Mouse (Mus musculus) stomach, postnatal 0 days (tissue): ENCODE results near the gene Prph. TPM values are rescaled to one million over a fixed set of nuclear protein-coding genes. Genes with fewer than 3 reads are reported as not detected.
A peak's percentile ranks its signal among the peaks of the same experiment; 100 is the strongest.

Experiments used
- ATAC-seq: fragments of 200-750 bp; cut with Nextera tagmentation; 2 replicates; pipeline ENCODE4 v1.8.0; 2017; ENCODE audit not compliant: low FRiP score, low TSS enrichment
- DNase-seq: peaks from one replicate; pipeline ENCODE4 v3.0.0-alpha.2; 2016; ENCODE audit warnings: low spot score
- H3K27ac ChIP-seq: fragments of 300-500 bp; sonication (generic); replicated peaks from 2 replicates; pipeline ENCODE4 v1.5.1; 2014; ENCODE audit warnings: mild to moderate bottlenecking, control low read depth
- H3K27me3 ChIP-seq: fragments of 300-500 bp; sonication (generic); 2 replicates; pipeline ENCODE4 v1.6.1; 2014; ENCODE audit warnings: low read length; ENCODE audit not compliant: control insufficient read depth, insufficient read depth
- H3K36me3 ChIP-seq: fragments of 300-500 bp; sonication (generic); 2 replicates; pipeline ENCODE4 v1.6.1; 2014; ENCODE audit warnings: low read length, mixed read lengths; ENCODE audit not compliant: control insufficient read depth, insufficient read depth
- H3K4me1 ChIP-seq: fragments of 300-500 bp; sonication (generic); replicated peaks from 2 replicates; pipeline ENCODE4 v1.6.1; 2014; ENCODE audit warnings: antibody characterized with exemption; ENCODE audit not compliant: control insufficient read depth, insufficient read depth
- H3K4me2 ChIP-seq: fragments of 300-500 bp; sonication (generic); replicated peaks from 2 replicates; pipeline ENCODE4 v1.6.1; 2014; ENCODE audit warnings: low read depth, mild to moderate bottlenecking, control low read depth, moderate library complexity
- H3K4me3 ChIP-seq: fragments of 300-500 bp; sonication (generic); 2 replicates; pipeline ENCODE4 v1.5.1; 2014; ENCODE audit warnings: low read depth, low read length, control low read depth
- H3K9ac ChIP-seq: fragments of 300-500 bp; sonication (generic); 2 replicates; pipeline ENCODE4 v1.6.1; 2014; ENCODE audit warnings: mild to moderate bottlenecking, low read length, control low read depth, mixed read lengths
- H3K9me3 ChIP-seq: fragments of 300-500 bp; sonication (generic); 2 replicates; pipeline ENCODE4 v1.6.1; 2016; ENCODE audit warnings: low read length; ENCODE audit not compliant: control insufficient read depth
- CTCF ChIP-seq: IDR thresholded peaks from 2 replicates; pipeline ENCODE4 v1.5.1; 2016; ENCODE audit warnings: antibody characterized with exemption, low read depth, mild to moderate bottlenecking, moderate library complexity
- EP300 ChIP-seq: optimal IDR thresholded peaks from 2 replicates; pipeline ENCODE3; 2016; ENCODE audit warnings: antibody characterized with exemption
- WGBS: fragments of 180-500 bp; shearing (Covaris S2); extraction: QIAGEN DNeasy Blood & Tissue Kit; methylation state at CpG from one replicate; pipeline ENCODE4 v1.1.7; 2014; 5-methylcytosine and 5-hydroxymethylcytosine counted together
- polyA plus RNA-seq: library from polyadenylated mRNA; unstranded; fragments of >200 nt; fragmentation: Nextera tagmentation; extraction: Ambion mirVana; gene quantifications from 2 replicates; pipeline ENCODE4 v1.2.1, GENCODE M21; 2015

The Prph gene
- polyA plus RNA-seq, 1 experiment from 2014 or later: 25.7 TPM

GRCm38 (mm10) chr15:99025414-99025813 is 29.6 kb upstream of the Prph start:
- H3K4me2 ChIP-seq: no peak overlapping the region
- no peaks in the 10 kb centered on the region for H3K9me3 ChIP-seq
- H3K4me1 ChIP-seq: no peaks in the 10 kb centered on the region
- no peak overlapping the region for H3K9ac ChIP-seq
- DNase-seq: no peak
- no peak overlapping the region for H3K27ac ChIP-seq
- H3K36me3 ChIP-seq: no peaks in the 10 kb centered on the region
- no peak overlapping the region for H3K4me3 ChIP-seq
- TF ChIP-seq EP300 (no peak), CTCF (no peak)
- no peak for ATAC-seq
- 76% methylated on average over 12 of the region's 13 CpGs for WGBS
- H3K27me3 ChIP-seq: no peaks in the 10 kb centered on the region

GRCm38 (mm10) chr15:99026259-99026658 is 28.7 kb upstream of the Prph start:
- H3K36me3 ChIP-seq: no peaks in the 10 kb centered on the region
- WGBS: 56% methylated on average over 4 of the region's 4 CpGs

GRCm38 (mm10) chr15:99027116-99027515 is 27.9 kb upstream of the Prph start:
- Histone ChIP-seq H3K27me3 (no peaks in the 10 kb centered on the region), H3K4me1 (peaks cover 4% of the 10 kb centered on the region; the same call in 1 of the 2 replicates), H3K27ac (no peak overlapping the region), H3K4me2 (no peak overlapping the region), H3K4me3 (no peak overlapping the region), H3K9ac (no peak overlapping the region), H3K36me3 (no peaks in the 10 kb centered on the region), H3K9me3 (no peaks in the 10 kb centered on the region)
- no peak for ATAC-seq
- no peak for TF ChIP-seq EP300
- peak; percentile 21; the same call in 1 of the 2 replicates for TF ChIP-seq CTCF
- WGBS: 65% methylated on average over 5 of the region's 5 CpGs
- DNase-seq: no peak

More at GRCm38 (mm10) chr15:99026259-99026658, 28.7 kb upstream of the Prph start:
- Histone ChIP-seq H3K27me3 (no peaks in the 10 kb centered on the region), H3K4me2 (no peak overlapping the region), H3K4me3 (no peak overlapping the region), H3K9me3 (no peaks in the 10 kb centered on the region), H3K9ac (no peak overlapping the region), H3K4me1 (0 out of 2 replicates have a peak, but pooled peaks cover 2% of the 10 kb centered on the region), H3K27ac (no peak overlapping the region)
- no peak for DNase-seq
- TF ChIP-seq EP300: no peak
- peak; percentile 74 for TF ChIP-seq CTCF
- no peak for ATAC-seq

- no peak for TF ChIP-seq CTCF
- TF ChIP-seq EP300: no peak
- 6% methylated on average over 10 of the region's 10 CpGs for WGBS
- Histone ChIP-seq H3K4me1 (peaks cover 10% of the 10 kb centered on the region; the same call in 1 of the 2 replicates), H3K4me3 (peak overlapping the region; percentile 71), H3K9me3 (no peaks in the 10 kb centered on the region), H3K27ac (peak overlapping the region; percentile 93), H3K36me3 (no peaks in the 10 kb centered on the region), H3K27me3 (no peaks in the 10 kb centered on the region), H3K9ac (peak overlapping the region; percentile 83), H3K4me2 (peak overlapping the region; percentile 75)
- ATAC-seq (no peak), DNase-seq (no peak)
Observed at GRCm38 (mm10) chr15:99028874-99029458, 26.0 kb upstream of the Prph start.

GRCm38 (mm10) chr15:99029619-99030584 is 25.1 kb upstream of the Prph start, which contains the start of gene Tuba1c:
Gene Tuba1c (plus strand): TSS chr15:99029891.
- peak; percentile 27; the same call in 1 of the 2 replicates for TF ChIP-seq CTCF
- TF ChIP-seq EP300: no peak
- under 1% methylated on average over 51 of the region's 52 CpGs for WGBS

More at GRCm38 (mm10) chr15:99029619-99030584, 25.1 kb upstream of the Prph start, which contains the start of gene Tuba1c:
- peak within 1 kb of the TSS; percentile 71 for H3K4me3 ChIP-seq
- peak within 1 kb of the TSS; percentile 83 for H3K9ac ChIP-seq
- peak; percentile 97 for DNase-seq
- H3K36me3 ChIP-seq: peaks cover 4% of the 10 kb centered on the region
- H3K4me2 ChIP-seq: peak within 1 kb of the TSS; percentile 75
- H3K27ac ChIP-seq: peak within 1 kb of the TSS; percentile 93
- peaks cover 10% of the 10 kb centered on the region; the same call in 1 of the 2 replicates for H3K4me1 ChIP-seq
- ATAC-seq: peak; percentile 93
- no peaks in the 10 kb centered on the region for H3K27me3 ChIP-seq
- no peaks in the 10 kb centered on the region for H3K9me3 ChIP-seq
